Mouse (Mus musculus): Measurements from ENCODE around the gene Atp6v0a4.

DNA sequence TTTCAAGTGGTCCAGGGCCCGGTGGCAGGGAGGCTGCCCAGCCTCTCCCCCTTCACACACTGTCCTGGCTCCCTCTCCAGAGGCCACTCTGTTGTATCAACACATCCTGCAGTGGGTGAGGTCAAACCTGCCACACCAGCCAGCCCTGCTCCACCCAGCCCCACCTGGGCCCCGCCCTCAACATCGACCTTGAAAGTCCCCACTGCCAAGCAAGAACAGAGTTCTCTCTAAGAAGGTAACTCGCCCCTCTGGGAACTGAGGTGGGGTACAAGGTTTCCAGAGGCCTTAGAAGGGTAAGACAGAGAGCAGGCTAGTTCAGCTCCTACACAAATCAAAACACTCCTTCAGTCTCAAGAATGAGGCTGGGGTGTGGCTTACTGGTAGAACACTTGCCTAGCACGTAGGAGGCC, 27.4 kb downstream of the Atp6v0a4 start:
- TF ChIP-seq CTCF (IDR thresholded peaks at IDR 0.05; ENCODE audit: low read depth, low read length) (no peak), GATA1 (IDR thresholded peaks at IDR 0.05; ENCODE audit: borderline replicate concordance, low read length) (no peak), TAL1 (conservative IDR thresholded peaks at IDR 0.05; ENCODE audit: low read depth, low read length) (no peak), GATA2 (IDR thresholded peaks at IDR 0.05; ENCODE audit: borderline replicate concordance, low read depth, low read length) (no peak), POLR2AphosphoS5 (IDR thresholded peaks at IDR 0.05; ENCODE audit: insufficient replicate concordance, low read depth, low read length) (no peak)

All from G1E (cell line).